ENCODE assay signal across 11 mouse cellular contexts in genomic region chr14:118909872-118910271, GRCm38 (mm10). TPM values are rescaled to one million over a fixed set of nuclear protein-coding genes. Genes with fewer than 3 reads are reported as not detected.
DNase-seq lines count a peak whose midpoint lies in the region; ATAC-seq and TF ChIP-seq lines count a peak whose summit lies in the region.
"Had no signal": no experiment of that assay in that cellular context is flagged by ENCODE, and none has a peak within 500 bp of the region (broad histone marks: within the 10 kb centered on the region; RNA-seq: fewer than 3 reads in every experiment).

No protein-coding gene starts in this region.

- H3K36me3 ChIP-seq in heart, embryonic 12.5 days: peaks cover 37% of the 10 kb centered on the region
- no peaks in the 10 kb centered on the region for H3K36me3 ChIP-seq in lung, postnatal 0 days (ENCODE audit: insufficient read depth, low read length)
- H3K36me3 ChIP-seq in forebrain, postnatal 0 days (ENCODE audit: insufficient read depth): peaks cover 73% of the 10 kb centered on the region

- ATAC-seq in heart, embryonic 12.5 days (ENCODE audit: insufficient number of reproducible peaks, low FRiP score): no peak
- peak; percentile 66 for ATAC-seq in lung, postnatal 0 days
- no peak for ATAC-seq in erythroblast, adult 5-6 weeks (replicated peaks; ENCODE audit: low FRiP score, poor library complexity, severe bottlenecking)
- ATAC-seq in forebrain, postnatal 0 days: no peak

- no peak for TF ChIP-seq CTCF in lung, postnatal 0 days (IDR thresholded peaks at IDR 0.05)
- TF ChIP-seq CTCF in forebrain, postnatal 0 days (IDR thresholded peaks at IDR 0.05; ENCODE audit: low read depth): no peak

- H3K4me3 ChIP-seq in heart, embryonic 12.5 days: no peak overlapping the region
- H3K4me3 ChIP-seq in lung, postnatal 0 days (ENCODE audit: low read depth, low read length): no peak overlapping the region
- H3K4me3 ChIP-seq in forebrain, postnatal 0 days (ENCODE audit: low read depth, low read length): no peak overlapping the region
- H3K4me3 ChIP-seq: forebrain, embryonic 10.5 days; hindbrain, embryonic 12.5 days; midbrain, embryonic 10.5 days had no signal

- no peak overlapping the region for H3K9ac ChIP-seq in heart, embryonic 12.5 days
- H3K9ac ChIP-seq in lung, postnatal 0 days (replicated peaks; ENCODE audit: low read depth): no peak overlapping the region
- no peak overlapping the region for H3K9ac ChIP-seq in forebrain, postnatal 0 days
- H3K9ac ChIP-seq: hindbrain, embryonic 12.5 days had no signal

- no peak for TF ChIP-seq EP300 in lung, postnatal 0 days (IDR thresholded peaks at IDR 0.05)

- intact Hi-C loops in heart, postnatal 14 days (cut with DNase I): loop anchor here (5.0 kb wide), 2 partner anchors 77 to 117 kb away; no protein-coding TSS in a partner anchor

- H3K27me3 ChIP-seq in heart, embryonic 12.5 days (replicated peaks): no peaks in the 10 kb centered on the region
- H3K27me3 ChIP-seq in lung, postnatal 0 days (replicated peaks; ENCODE audit: insufficient read depth, low read length): no peaks in the 10 kb centered on the region
- no peaks in the 10 kb centered on the region for H3K27me3 ChIP-seq in forebrain, postnatal 0 days (ENCODE audit: insufficient read depth, low read length)
- H3K27me3 ChIP-seq: hindbrain, embryonic 12.5 days had no signal

- no peak overlapping the region for H3K27ac ChIP-seq in heart, embryonic 12.5 days (ENCODE audit: poor library complexity, severe bottlenecking)
- H3K27ac ChIP-seq in lung, postnatal 0 days (ENCODE audit: low read length): peak overlapping the region; percentile 71
- no peak overlapping the region for H3K27ac ChIP-seq in forebrain, postnatal 0 days (ENCODE audit: low read depth, low read length)
- H3K27ac ChIP-seq: forebrain, embryonic 10.5 days; hindbrain, embryonic 12.5 days; midbrain, embryonic 10.5 days had no signal

- WGBS in heart, embryonic 12.5 days: 65% methylated on average over 8 of the region's 8 CpGs
- WGBS in lung, postnatal 0 days: 48% methylated on average over 8 of the region's 8 CpGs
- 94% methylated on average over 8 of the region's 8 CpGs for WGBS in forebrain, postnatal 0 days

- DNase-seq in heart, adult 18-20 months: peak; percentile 45 to 58
- peak; percentile 32 for DNase-seq in adipocyte (ENCODE audit: low spot score)
- peak; percentile 28 to 42 for DNase-seq in heart, postnatal 14 days
- peak; percentile 83 for DNase-seq in lung, postnatal 0 days (ENCODE audit: low spot score)
- no peak for DNase-seq in forebrain, postnatal 0 days
- no peak for DNase-seq in spleen, postnatal 10 days (ENCODE audit: low spot score in 2 of 2)

- H3K4me1 ChIP-seq in heart, embryonic 12.5 days (replicated peaks): peaks cover 16% of the 10 kb centered on the region
- H3K4me1 ChIP-seq in lung, postnatal 0 days (ENCODE audit: insufficient read depth, low read depth, low read length): peaks cover 3% of the 10 kb centered on the region; the same call in 1 of the 2 replicates
- H3K4me1 ChIP-seq in forebrain, postnatal 0 days (ENCODE audit: insufficient read depth): no peaks in the 10 kb centered on the region
- H3K4me1 ChIP-seq: midbrain, embryonic 10.5 days had no signal

- H3K9me3 ChIP-seq in heart, embryonic 12.5 days (replicated peaks): no peaks in the 10 kb centered on the region
- no peaks in the 10 kb centered on the region for H3K9me3 ChIP-seq in lung, postnatal 0 days (ENCODE audit: low read length)
- H3K9me3 ChIP-seq in forebrain, postnatal 0 days (ENCODE audit: low read length): no peaks in the 10 kb centered on the region
- H3K9me3 ChIP-seq: forebrain, embryonic 10.5 days; hindbrain, embryonic 12.5 days; midbrain, embryonic 10.5 days had no signal

- no peak overlapping the region for H3K4me2 ChIP-seq in heart, embryonic 12.5 days
- H3K4me2 ChIP-seq in lung, postnatal 0 days (replicated peaks; ENCODE audit: low read depth, low read length): peak overlapping the region; percentile 51; the same call in 1 of the 2 replicates
- no peak overlapping the region for H3K4me2 ChIP-seq in forebrain, postnatal 0 days (ENCODE audit: low read depth)
- H3K4me2 ChIP-seq: hindbrain, embryonic 12.5 days had no signal

RNA-seq across cellular contexts. Expression of gene Dzip1, which starts 15.4 kb away (rescaled TPM):
- total RNA-seq in heart, adult 18-20 months (2021): 1 to 10 TPM; 2.1 to 3.3 TPM
- 9.3 and 10.1 TPM in 2 replicates for polyA plus RNA-seq in heart, embryonic 12.5 days (2016; fragmentation: Nextera tagmentation; extraction: Ambion mirVana)
- 1 to 10 TPM; 3.0 to 4.1 TPM for total RNA-seq in heart, postnatal 14 days (2021)
- polyA plus RNA-seq in lung, postnatal 0 days (2015; fragmentation: Nextera tagmentation; extraction: Ambion mirVana): 4.0 and 5.0 TPM in 2 replicates
- 0.42 TPM in 1 of 2 replicates, not detected in the other for total RNA-seq in erythroblast, adult 5-6 weeks (2015; ENCODE audit: low replicate concordance)
- 3.2 TPM in 1 of 2 replicates, not detected in the other for total RNA-seq in erythroblast, adult 5-6 weeks (2017; ENCODE audit: low replicate concordance)
- 187 and 205 TPM in 2 replicates for total RNA-seq in forebrain, postnatal 0 days (2014; rRNA removed)
- polyA plus RNA-seq in forebrain, postnatal 0 days (2015; fragmentation: Nextera tagmentation; extraction: Ambion mirVana): 30.8 and 48.2 TPM in 2 replicates

RNA-seq across cellular contexts. Expression of gene Dnajc3, which starts 27.9 kb away (rescaled TPM):
- total RNA-seq in heart, adult 18-20 months (2021): 10 to 100 TPM; 30.8 to 32.8 TPM
- polyA plus RNA-seq in heart, embryonic 12.5 days (2016; fragmentation: Nextera tagmentation; extraction: Ambion mirVana): 32.7 and 33.1 TPM in 2 replicates
- total RNA-seq in heart, postnatal 14 days (2021): 10 to 100 TPM; 26.2 to 28.5 TPM
- 54.1 and 58.3 TPM in 2 replicates for polyA plus RNA-seq in lung, postnatal 0 days (2015; fragmentation: Nextera tagmentation; extraction: Ambion mirVana)
- total RNA-seq in erythroblast, adult 5-6 weeks (2015; ENCODE audit: low replicate concordance): 11.7 and 16.9 TPM in 2 replicates
- 25.9 and 29.4 TPM in 2 replicates for total RNA-seq in erythroblast, adult 5-6 weeks (2017; ENCODE audit: low replicate concordance)
- 24.1 and 27.0 TPM in 2 replicates for total RNA-seq in forebrain, postnatal 0 days (2014; rRNA removed)
- polyA plus RNA-seq in forebrain, postnatal 0 days (2015; fragmentation: Nextera tagmentation; extraction: Ambion mirVana): 15.5 and 19.4 TPM in 2 replicates

Comparison
In these comparisons a context has a peak if more than half of its experiments do, and no peak if none do; other contexts are left out.
1. DNase-seq: peak in heart, adult 18-20 months (2 of 2), adipocyte (single experiment), heart, postnatal 14 days (2 of 2) and lung, postnatal 0 days (single experiment); none in forebrain, postnatal 0 days (single experiment) and spleen, postnatal 10 days (0 of 2).
2. RNA of gene Dzip1, which starts 15.4 kb away (total RNA-seq): 187 to 205 TPM in forebrain, postnatal 0 days; 3.0 to 4.1 TPM in heart, postnatal 14 days, 2.1 to 3.3 TPM in heart, adult 18-20 months and 0.42 to 3.2 TPM in erythroblast, adult 5-6 weeks; every median in the first group is over 10 times any median in the second.